Mouse (Mus musculus) heart, adult 2 months (tissue): Measurements from ENCODE around the gene Stox2. TPM values are rescaled to one million over a fixed set of nuclear protein-coding genes. Genes with fewer than 3 reads are reported as not detected.

Experiments
- DNase-seq, 2 experiments: peaks; one replicate each; pipeline ENCODE4 v3.0.0; 2021
- H3K27ac ChIP-seq: fragments of 200-600 bp; 2 replicates; pipeline ENCODE4 v1.8.1; 2022
- H3K27me3 ChIP-seq: fragments of 200-500 bp; 2 replicates; pipeline ENCODE4 v1.6.1; 2012; ENCODE audit warnings: mild to moderate bottlenecking, low read length, inconsistent platforms, mixed read lengths; ENCODE audit not compliant: control insufficient read depth, insufficient read depth
- H3K36me3 ChIP-seq: fragments of 200-500 bp; 2 replicates; pipeline ENCODE4 v1.6.1; 2012; ENCODE audit warnings: low read length, inconsistent platforms; ENCODE audit not compliant: control insufficient read depth, insufficient read depth
- H3K4me1 ChIP-seq: fragments of 200-500 bp; 2 replicates; pipeline ENCODE4 v1.6.1; 2011; ENCODE audit warnings: low read length; ENCODE audit not compliant: control insufficient read depth, insufficient read depth
- H3K4me3 ChIP-seq: fragments of 200-600 bp; 2 replicates; pipeline ENCODE4 v1.8.1; 2022
- H3K79me2 ChIP-seq: fragments of 200-500 bp; replicated peaks from 2 replicates; pipeline ENCODE4 v1.6.1; 2012; ENCODE audit warnings: mild to moderate bottlenecking, inconsistent platforms, low read length, moderate library complexity, mixed read lengths; ENCODE audit not compliant: control insufficient read depth, insufficient read depth
- H3K9ac ChIP-seq: fragments of 200-500 bp; 2 replicates; pipeline ENCODE4 v1.6.1; 2012; ENCODE audit warnings: low read depth, mild to moderate bottlenecking, control low read depth, inconsistent platforms, low read length, mixed read lengths
- CTCF ChIP-seq: fragments of 200-600 bp; IDR thresholded peaks from 2 replicates; pipeline ENCODE4 v1.8.1; 2022; ENCODE audit warnings: antibody characterized with exemption, mild to moderate bottlenecking, moderate library complexity
- EP300 ChIP-seq: fragments of 200-500 bp; IDR thresholded peaks from 2 replicates; pipeline ENCODE4 v1.6.1; 2011; ENCODE audit warnings: low read depth, low read length, control low read depth; ENCODE audit not compliant: insufficient read depth
- POLR2A ChIP-seq: fragments of 200-500 bp; IDR thresholded peaks from 2 replicates; pipeline ENCODE4 v1.6.1; 2011; ENCODE audit warnings: mild to moderate bottlenecking, low read depth, low read length, control low read depth; ENCODE audit not compliant: insufficient read depth
- WGBS: fragments of 180-500 bp; shearing (Covaris S2); methylation state at CpG from one replicate; pipeline ENCODE4 v1.1.7; 2018; 5-methylcytosine and 5-hydroxymethylcytosine counted together
- intact Hi-C: fragments of 180-260 bp; cut with DNase I; formaldehyde crosslinking; loops from one replicate; pipeline ENCODE4 v1.15.1; 2025
- polyA plus RNA-seq: library from polyadenylated mRNA; depleted of rRNA; stranded (reverse); fragments of >200 nt; gene quantifications from 2 replicates; pipeline ENCODE4 v1.2.3, GENCODE M21; 2012
- total RNA-seq, 2 experiments: library from RNA; stranded (reverse); gene quantifications; 2 replicates each; pipeline ENCODE4 v1.2.3; 2021

Stox2 gene
- total and polyA plus RNA-seq, 3 experiments = 2.6 to 11.3 (median 10.1) TPM

DNA sequence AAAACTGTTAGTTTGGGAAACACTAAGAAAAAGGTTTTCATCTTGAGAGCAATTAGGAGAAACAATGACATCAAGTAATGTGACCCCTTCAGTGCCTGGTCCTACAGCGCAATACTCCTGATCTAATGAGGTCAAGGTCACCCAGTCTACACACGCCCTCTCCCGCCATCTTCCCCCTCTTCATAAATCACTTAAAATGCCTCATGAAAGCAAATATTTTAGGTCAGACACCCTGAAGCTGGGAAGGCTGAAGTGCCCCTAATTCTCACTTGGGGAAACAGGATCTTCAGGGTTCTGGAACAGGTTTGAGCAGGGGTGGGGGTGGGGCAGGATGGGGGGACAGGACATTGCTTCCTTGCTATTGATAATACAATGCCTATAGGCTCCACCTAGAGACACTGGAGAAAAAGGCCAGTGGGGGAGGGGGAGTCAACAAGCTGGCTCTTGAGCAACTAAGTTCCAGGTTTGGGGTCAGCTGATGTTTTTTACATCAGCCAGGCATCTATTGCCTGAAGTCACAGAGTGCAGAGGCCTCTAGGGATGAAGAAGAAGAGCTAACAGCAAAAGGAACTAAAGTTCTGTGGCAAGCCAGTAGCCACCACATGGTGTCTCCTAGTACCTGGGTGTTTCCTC, 107.4 kb downstream of the Stox2 start:
- Histone ChIP-seq H3K79me2 (peaks cover 3% of the 10 kb centered on the region; the same call in 1 of the 2 replicates), H3K4me3 (no peak overlapping the region), H3K36me3 (peaks cover 2% of the 10 kb centered on the region), H3K27ac (no peak overlapping the region), H3K9ac (no peak overlapping the region), H3K4me1 (peaks cover 3% of the 10 kb centered on the region), H3K27me3 (no peaks in the 10 kb centered on the region)
- DNase-seq = no peak
- TF ChIP-seq EP300 (no peak), POLR2A (no peak)
- intact Hi-C loops = no loop called here
- 48% methylated on average over 3 of the region's 3 CpGs for WGBS

DNA sequence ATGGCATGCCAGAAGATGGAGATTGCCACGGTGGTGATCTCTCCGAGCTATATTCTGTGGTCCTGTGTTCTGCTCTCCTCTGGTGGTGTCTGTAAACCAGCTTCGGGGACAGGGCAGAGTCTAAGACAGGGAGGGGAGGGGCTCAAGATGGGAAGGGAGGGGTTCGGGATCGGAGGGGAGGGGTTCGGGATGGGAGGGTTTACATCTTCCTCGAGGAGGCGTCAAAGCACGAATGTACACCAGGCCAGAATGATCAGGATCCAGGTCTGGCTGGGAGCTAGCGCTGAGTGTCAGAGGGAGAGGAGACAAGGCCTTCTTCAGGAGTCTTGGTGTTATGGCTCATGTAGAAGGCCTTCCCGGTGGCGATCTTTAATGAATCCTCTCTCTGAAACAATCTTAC, 109.7 kb downstream of the Stox2 start:
- no peaks in the 10 kb centered on the region for H3K27me3 ChIP-seq
- H3K36me3 ChIP-seq = peaks cover 2% of the 10 kb centered on the region
- 94% methylated on average over 12 of the region's 12 CpGs for WGBS
- no peak overlapping the region for H3K27ac ChIP-seq
- H3K79me2 ChIP-seq = no peaks in the 10 kb centered on the region; the same call in 1 of the 2 replicates
- DNase-seq = no peak
- intact Hi-C loops = no loop called here
- H3K4me1 ChIP-seq = peaks cover 2% of the 10 kb centered on the region
- TF ChIP-seq CTCF = no peak
- TF ChIP-seq POLR2A = no peak
- no peak for TF ChIP-seq EP300
- no peak overlapping the region for H3K9ac ChIP-seq
- no peak overlapping the region for H3K4me3 ChIP-seq

DNA sequence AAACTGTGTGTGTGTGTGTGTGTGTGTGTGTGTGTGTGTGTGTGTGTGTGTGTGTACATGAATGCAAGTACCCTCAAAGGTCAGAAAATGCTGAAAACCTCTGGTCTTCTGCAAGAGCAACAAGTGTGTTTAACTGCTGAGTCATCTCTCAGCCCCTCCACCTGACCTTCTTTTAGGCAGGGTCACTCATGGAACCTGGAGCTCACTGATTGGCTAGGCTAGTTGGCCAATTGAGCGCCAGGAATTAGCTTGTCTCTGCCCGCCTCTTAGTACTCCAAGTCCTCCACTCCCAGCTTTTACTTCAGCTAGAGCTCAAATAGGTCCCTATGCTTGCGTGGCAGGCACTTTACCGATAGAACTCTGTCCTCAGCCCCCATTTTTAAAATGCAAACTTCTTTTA, 110.2 kb downstream of the Stox2 start:
- H3K27me3 ChIP-seq = no peaks in the 10 kb centered on the region
- DNase-seq = no peak
- no peak overlapping the region for H3K4me3 ChIP-seq
- H3K9ac ChIP-seq = no peak overlapping the region
- 96% methylated on average over 4 of the region's 4 CpGs for WGBS
- H3K79me2 ChIP-seq = no peaks in the 10 kb centered on the region; the same call in 1 of the 2 replicates
- no peak overlapping the region for H3K27ac ChIP-seq
- peaks cover 2% of the 10 kb centered on the region for H3K36me3 ChIP-seq
- H3K4me1 ChIP-seq = peaks cover 2% of the 10 kb centered on the region
- intact Hi-C loops = no loop called here
- TF ChIP-seq POLR2A (no peak), CTCF (no peak), EP300 (no peak)

DNA sequence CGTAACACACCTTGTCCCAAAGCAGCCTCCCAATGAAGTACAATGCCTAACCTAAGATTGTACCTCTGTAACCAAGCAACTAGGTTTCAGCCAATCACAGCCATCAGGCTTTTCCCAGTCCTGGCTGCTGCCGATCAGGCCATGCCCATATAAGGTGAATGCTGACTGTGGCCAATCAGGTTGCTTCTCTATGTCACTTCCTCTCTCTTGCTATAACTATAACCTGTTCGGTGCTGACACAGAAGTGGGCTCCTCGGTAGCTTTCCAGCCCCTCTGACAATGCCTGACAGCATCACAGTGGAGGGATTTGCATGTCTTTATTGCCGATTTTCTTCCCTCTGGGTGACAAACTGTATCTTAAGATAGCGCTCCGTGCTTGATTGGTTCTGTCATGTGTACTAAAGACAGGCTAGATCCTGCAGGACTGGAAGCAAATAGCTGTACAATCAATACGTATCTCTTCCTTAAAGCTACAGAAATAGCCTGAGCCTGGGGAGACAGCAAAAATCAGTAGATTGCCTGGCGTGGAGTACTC, 111.9 kb downstream of the Stox2 start:
- Histone ChIP-seq H3K9ac (no peak overlapping the region), H3K36me3 (peaks cover 2% of the 10 kb centered on the region), H3K4me1 (peaks cover 2% of the 10 kb centered on the region), H3K79me2 (no peaks in the 10 kb centered on the region), H3K27ac (peak overlapping the region; percentile 65), H3K27me3 (no peaks in the 10 kb centered on the region), H3K4me3 (peak overlapping the region; percentile 24; the same call in 1 of the 2 replicates)
- TF ChIP-seq POLR2A = 0 out of 2 replicates have a peak, but pooled peaks have one; percentile 26
- no peak for TF ChIP-seq EP300
- TF ChIP-seq CTCF = no peak
- DNase-seq = peak in 1 of 2 experiments; percentile 47
- 36% methylated on average over 9 of the region's 9 CpGs for WGBS
- intact Hi-C loops = no loop called here

DNA sequence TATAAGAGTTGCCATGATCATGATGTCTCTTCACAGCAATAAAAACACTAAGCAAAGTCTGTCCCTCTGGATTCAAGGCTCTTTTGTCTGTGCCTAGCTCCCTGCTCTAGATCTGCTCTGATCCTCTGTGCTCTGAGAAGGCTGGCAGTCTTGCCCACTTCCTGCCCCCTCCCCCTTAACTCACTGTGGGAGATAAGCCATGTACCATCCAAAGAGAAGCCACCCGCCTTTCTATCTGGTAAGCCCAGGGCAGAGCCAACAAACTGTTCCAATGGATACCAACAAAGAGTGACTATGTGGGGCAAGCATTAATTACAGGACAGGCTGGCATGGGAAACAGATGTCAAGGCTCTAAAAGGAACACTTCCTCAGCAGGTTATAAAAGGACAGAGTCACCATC, 113.2 kb downstream of the Stox2 start:
- no peak for DNase-seq
- Histone ChIP-seq H3K27ac (no peak overlapping the region), H3K9ac (no peak overlapping the region), H3K4me1 (no peaks in the 10 kb centered on the region; the same call in 1 of the 2 replicates), H3K36me3 (no peaks in the 10 kb centered on the region), H3K27me3 (no peaks in the 10 kb centered on the region), H3K4me3 (no peak overlapping the region), H3K79me2 (no peaks in the 10 kb centered on the region)
- no peak for TF ChIP-seq POLR2A
- TF ChIP-seq CTCF = no peak
- no peak for TF ChIP-seq EP300
- WGBS = 70% methylated on average over 1 of the region's 1 CpGs
- intact Hi-C loops = no loop called here

DNA sequence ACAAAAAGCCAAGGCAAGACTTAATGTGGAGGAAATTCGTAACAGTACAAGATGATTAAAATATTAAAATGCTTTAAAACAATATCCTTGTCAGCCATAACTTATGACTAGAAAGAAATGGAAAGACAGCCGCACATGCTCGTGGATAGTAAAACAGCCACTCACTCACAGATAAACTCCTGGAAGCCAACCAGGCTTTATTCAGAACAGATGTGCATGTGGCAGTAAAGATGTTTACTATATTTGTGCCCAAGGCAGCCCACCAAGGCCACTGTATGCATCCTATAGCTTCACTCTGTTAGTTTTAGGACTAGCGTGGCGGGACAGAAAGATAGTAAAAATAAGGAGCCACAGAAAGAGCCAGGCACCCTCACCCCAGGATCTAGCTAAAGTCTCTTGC, 115.2 kb downstream of the Stox2 start:
- H3K27me3 ChIP-seq = no peaks in the 10 kb centered on the region
- TF ChIP-seq POLR2A (no peak), EP300 (no peak), CTCF (no peak)
- 88% methylated on average over 5 of the region's 5 CpGs for WGBS
- H3K4me3 ChIP-seq = no peak overlapping the region
- no peaks in the 10 kb centered on the region for H3K36me3 ChIP-seq
- peaks cover under 1% of the 10 kb centered on the region for H3K79me2 ChIP-seq
- no peaks in the 10 kb centered on the region; the same call in none of the 2 replicates for H3K4me1 ChIP-seq
- H3K9ac ChIP-seq = no peak overlapping the region
- intact Hi-C loops = no loop called here
- no peak for DNase-seq
- no peak overlapping the region for H3K27ac ChIP-seq
